Mouse (Mus musculus): Measurements from ENCODE around the gene Scamp3.
A peak's percentile ranks its signal among the peaks of the same experiment; 100 is the strongest.
"Not testable (repeated sequence)": the region's sequence is repeated elsewhere in the genome, so short reads cannot be mapped to it uniquely, and the experiment has no call there.

Scamp3 gene

GRCm38 (mm10) chr3:89177242-89178106 is at the start of gene Scamp3:
Scamp3 (plus strand) TSS chr3:89177473.
- peak; percentile 82 to 94 for DNase-seq (ENCODE audit: low spot score in 2 of 2)

GRCm38 (mm10) chr3:89129908-89130307 is 47.4 kb upstream of the Scamp3 start:
- no peak for DNase-seq (ENCODE audit: low spot score in 2 of 2)

GRCm38 (mm10) chr3:89131816-89132215 is 45.5 kb upstream of the Scamp3 start:
- DNase-seq (ENCODE audit: low spot score in 2 of 2), result peak; percentile 62 to 80

DNA sequence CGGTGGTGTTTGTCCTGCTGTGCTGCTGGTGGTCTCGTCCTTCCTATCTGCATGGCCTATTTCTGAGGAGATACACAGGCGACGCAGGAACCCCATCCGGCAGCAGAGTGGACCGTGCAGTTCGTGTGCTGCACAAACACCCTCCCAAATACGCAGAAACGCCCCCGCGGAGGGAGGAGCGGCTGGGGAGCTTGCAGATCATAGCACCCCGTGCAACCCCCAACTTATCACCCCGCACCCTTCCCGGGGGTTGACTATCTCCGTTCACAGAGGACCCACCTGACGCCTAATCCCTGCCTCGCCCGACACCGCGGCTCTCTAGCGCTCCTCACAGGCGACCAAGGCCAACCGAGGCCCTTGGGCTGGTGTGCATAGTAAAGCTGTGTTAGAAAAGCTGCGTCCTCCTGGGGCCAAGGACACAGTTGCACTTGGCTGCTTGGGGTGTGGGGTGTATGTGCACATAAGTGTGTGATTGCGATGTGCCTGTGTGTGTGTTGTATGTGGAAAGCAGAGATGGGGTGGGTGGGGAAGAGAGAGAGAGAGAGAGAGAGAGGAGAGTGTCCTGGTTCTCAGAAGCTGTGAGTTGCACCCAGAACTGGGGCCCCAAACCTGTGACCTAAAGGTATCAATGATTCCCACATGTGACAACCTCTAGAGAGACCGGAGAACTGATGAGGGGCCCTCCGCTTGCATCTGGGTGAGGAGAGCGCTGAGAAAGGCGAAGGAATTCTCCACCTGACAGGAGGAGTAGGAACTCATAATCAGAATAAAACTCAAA is 44.8 kb upstream of the Scamp3 start:
- peak; percentile 23 to 40 for DNase-seq (ENCODE audit: low spot score in 2 of 2)

GRCm38 (mm10) chr3:89133063-89133450 is 44.2 kb upstream of the Scamp3 start:
- no peak for DNase-seq (ENCODE audit: low spot score in 2 of 2)

GRCm38 (mm10) chr3:89133752-89134151 is 43.5 kb upstream of the Scamp3 start:
- DNase-seq (ENCODE audit: low spot score in 2 of 2), result no peak

- no peak for DNase-seq (ENCODE audit: low spot score in 2 of 2)
These were observed 41.3 kb upstream of the Scamp3 start, which contains the start of gene Pklr for GRCm38 (mm10) chr3:89135958-89136357. Pklr (plus strand) TSS chr3:89136142.

DNA sequence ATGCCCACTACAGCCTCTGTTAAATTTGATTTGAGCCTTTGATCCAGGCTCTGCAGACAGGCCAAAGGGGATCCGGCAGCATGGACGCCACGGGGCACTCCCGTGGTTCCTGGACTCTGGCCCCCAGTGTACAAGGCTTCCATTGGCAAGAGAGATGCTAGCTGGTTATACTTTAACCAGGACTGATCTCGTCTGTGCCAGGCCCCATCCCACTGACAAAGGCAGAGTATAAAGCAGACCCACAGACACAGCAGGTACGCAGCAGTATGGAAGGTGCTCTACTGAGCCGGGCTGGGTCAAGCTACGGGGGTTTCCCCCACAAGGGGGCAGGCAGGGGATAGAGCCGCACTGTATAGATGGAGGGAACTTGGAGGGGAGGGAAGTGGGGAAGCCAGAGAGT is 40.9 kb upstream of the Scamp3 start:
- DNase-seq (ENCODE audit: low spot score in 2 of 2), result no peak

DNA sequence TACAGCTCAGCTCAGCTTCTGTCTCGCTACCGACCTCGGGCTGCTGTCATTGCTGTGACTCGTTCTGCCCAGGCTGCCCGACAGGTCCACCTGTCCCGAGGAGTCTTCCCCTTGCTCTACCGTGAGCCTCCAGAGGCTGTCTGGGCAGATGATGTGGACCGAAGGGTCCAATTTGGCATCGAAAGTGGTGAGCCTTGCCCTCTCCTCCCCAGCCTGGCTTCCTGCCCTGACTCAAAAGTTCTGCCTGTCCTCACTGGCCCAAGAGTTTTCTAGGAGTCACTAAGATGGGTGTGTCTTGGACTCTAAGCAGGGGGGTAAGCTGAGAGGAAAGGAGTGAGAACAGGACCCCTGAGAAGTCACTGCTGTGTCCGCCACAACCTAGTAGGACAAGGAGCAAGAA is 32.5 kb upstream of the Scamp3 start:
- DNase-seq (ENCODE audit: low spot score in 2 of 2), result no peak

DNA sequence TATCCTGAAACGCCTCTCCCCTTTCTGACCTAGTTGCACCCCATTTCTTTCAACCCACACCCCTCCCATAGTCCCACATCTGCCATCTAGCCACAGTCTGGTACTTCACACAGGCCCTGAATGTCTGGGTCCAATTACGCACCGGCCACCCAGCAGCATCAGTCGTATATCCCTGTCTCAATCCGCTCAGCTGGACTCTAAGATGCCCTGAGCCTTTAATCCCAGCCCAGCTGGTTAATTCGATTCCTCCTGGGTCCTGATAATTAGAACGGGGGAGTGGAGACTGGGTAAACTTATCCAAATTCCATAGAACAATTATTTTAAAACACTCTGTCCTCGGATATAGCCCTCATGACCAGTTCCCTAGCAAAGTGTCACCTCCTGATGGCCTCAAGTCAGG is 31.7 kb upstream of the Scamp3 start:
- DNase-seq (ENCODE audit: low spot score in 2 of 2), result no peak

- DNase-seq (ENCODE audit: low spot score in 2 of 2), result no peak
These were observed 29.9 kb upstream of the Scamp3 start for GRCm38 (mm10) chr3:89147101-89147978.

DNA sequence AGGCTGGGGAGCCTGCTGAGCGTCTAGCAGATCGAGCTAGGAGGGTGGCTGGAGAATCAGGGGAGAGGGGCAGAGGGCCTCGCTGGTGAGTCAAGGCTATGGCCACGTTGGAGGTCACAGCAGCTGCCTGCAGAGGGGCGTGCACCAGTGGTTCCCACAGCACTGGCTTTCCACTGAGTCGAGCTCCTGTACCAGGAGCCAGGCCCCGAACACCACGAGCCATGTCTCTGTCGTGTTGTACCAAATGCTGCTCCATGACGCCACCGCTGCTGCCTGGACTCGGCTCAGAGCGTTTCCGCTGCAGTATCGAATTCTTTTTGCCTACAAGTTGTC is 29.3 kb upstream of the Scamp3 start:
- DNase-seq (ENCODE audit: low spot score in 2 of 2), result no peak

GRCm38 (mm10) chr3:89148567-89148966 is 28.7 kb upstream of the Scamp3 start:
- DNase-seq (ENCODE audit: low spot score in 2 of 2), result no peak

- no peak for DNase-seq (ENCODE audit: low spot score in 2 of 2)
These were observed 25.0 kb upstream of the Scamp3 start for GRCm38 (mm10) chr3:89152084-89152835.

GRCm38 (mm10) chr3:89156951-89157350 is 20.3 kb upstream of the Scamp3 start:
- no peak for DNase-seq (ENCODE audit: low spot score in 2 of 2)

DNA sequence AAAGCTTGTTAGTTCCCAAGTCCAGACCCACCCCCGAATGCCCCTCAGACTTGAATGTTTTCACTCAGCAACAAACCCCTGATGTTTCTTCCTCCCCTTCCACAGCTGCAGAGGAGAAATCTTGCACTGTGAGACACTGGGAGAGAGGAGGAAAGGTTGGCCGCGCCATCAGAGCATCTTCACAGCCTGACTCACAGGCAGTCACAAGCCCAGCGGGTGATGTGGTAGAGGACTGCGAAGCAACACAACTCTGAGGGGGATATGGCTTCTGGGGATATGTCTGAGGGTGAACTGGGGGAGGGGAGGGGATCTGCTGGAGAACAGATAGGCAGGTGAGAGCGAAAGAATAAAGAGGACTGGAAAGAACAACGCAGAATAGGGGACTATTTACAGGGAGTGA is 18.6 kb upstream of the Scamp3 start:
- no peak for DNase-seq (ENCODE audit: low spot score in 2 of 2)

GRCm38 (mm10) chr3:89159211-89159610 is 18.1 kb upstream of the Scamp3 start:
- no peak for DNase-seq (ENCODE audit: low spot score in 2 of 2)

- no peak for DNase-seq (ENCODE audit: low spot score in 2 of 2)
These were observed 17.5 kb upstream of the Scamp3 start, which contains the start of gene Hcn3 for GRCm38 (mm10) chr3:89159616-89160344. Hcn3 (minus strand) TSS chr3:89160196.

- DNase-seq (ENCODE audit: low spot score in 2 of 2), result not testable (repeated sequence)
These were observed 16.1 kb upstream of the Scamp3 start for GRCm38 (mm10) chr3:89161207-89161606.

DNA sequence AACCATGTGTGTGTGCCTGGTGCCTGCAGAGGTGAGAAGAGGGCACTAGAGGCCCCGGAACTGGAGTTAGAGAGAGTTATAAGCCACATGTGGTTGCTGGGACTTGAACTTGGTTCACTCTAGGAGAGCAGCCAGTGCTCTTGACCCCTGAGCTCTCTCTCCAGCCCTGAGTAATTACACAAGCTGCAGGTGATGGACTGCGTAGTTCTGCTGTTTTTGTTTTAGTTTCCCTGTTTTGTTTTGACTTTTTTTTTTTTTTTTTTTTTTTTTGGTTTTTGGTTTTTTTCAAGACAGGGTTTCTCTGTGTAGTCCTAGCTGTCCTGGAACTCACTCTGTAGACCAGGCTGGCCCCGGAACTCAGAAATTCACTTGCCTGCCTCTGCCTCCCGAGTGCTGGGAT is 15.5 kb upstream of the Scamp3 start:
- DNase-seq (ENCODE audit: low spot score in 2 of 2), result no peak

All from right cerebral cortex, postnatal 36 days (tissue).